Mouse (Mus musculus): Measurements from ENCODE around the gene Agtr1b. TPM values are rescaled to one million over a fixed set of nuclear protein-coding genes. Genes with fewer than 3 reads are reported as not detected.

Gene Agtr1b
- polyA plus RNA-seq, 1 experiment: not detected

DNA sequence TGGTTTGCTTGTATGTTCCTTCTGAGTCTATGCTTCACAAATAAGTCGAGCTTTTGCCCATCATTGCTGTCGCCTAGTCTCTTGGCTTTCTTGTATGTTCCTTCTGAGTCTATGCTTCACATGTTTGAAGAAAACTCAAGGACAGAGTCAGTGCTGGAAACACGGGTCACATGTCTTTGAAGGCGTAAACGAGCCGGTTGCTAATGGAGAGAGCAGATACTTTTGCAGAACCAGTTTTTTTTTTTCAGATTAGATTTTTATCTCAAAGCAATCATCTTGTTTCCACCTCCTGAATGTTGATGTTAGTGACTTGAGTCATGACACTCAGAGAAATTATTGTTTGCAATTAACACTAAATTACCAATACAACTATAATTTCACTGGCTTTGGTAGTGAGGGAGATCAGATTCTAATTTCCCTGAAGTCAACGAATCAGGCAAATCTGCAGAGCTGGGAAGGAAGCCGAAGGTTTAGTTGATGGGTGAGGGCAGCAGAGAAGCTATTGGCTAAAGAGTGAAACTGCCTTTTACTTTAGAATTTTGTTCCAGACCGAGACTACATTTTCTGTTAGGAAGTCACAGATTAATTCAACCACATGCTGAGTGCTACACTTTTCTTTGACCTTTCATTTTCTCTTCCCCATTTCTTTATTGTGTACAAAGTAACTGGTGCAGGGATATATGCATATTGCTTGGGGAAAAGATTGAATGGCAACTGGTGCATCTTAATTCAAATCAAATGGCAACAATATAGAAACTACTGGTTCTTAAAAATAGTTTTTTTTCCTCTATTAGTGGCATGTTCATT is 72.2 kb downstream of the Agtr1b start:
- no peak overlapping the region for H3K4me3 ChIP-seq (replicated peaks)
- no peaks in the 10 kb centered on the region for H3K27me3 ChIP-seq (replicated peaks)
- H3K9me3 ChIP-seq: no peaks in the 10 kb centered on the region
- TF ChIP-seq GATA1 (IDR thresholded peaks at IDR 0.05; ENCODE audit: borderline replicate concordance, low read length): no peak
- TF ChIP-seq FLI1 (IDR thresholded peaks at IDR 0.05; ENCODE audit: low read length): no peak
- H3K4me1 ChIP-seq: peaks cover 7% of the 10 kb centered on the region
- H3K36me3 ChIP-seq (replicated peaks; ENCODE audit: low read length): no peaks in the 10 kb centered on the region

DNA sequence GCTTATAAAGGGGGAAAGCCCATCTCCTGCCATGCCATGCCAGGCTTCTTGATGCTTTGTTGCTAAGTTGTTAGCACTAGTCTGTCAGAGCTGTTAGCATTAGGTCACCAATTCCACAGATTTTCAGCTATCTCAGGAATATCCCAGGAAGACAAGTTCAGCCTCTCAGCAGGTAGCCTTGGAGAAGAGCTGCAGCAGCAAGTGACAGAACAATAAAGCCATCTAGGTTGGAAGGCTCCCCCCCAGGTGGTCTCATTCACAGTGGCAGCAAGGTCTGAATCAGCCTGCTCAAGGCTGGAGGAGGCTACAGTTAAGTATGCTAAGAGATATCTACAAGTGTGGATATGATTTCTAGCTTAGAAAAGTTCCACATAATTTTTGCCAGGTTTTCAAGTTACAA is 75.6 kb downstream of the Agtr1b start:
- Histone ChIP-seq H3K4me3 (replicated peaks) (no peak overlapping the region), H3K4me1 (no peaks in the 10 kb centered on the region; the same call in 1 of the 2 replicates), H3K9me3 (no peaks in the 10 kb centered on the region), H3K36me3 (replicated peaks; ENCODE audit: low read length) (no peaks in the 10 kb centered on the region), H3K27me3 (replicated peaks) (no peaks in the 10 kb centered on the region)
- no peak for TF ChIP-seq FLI1 (IDR thresholded peaks at IDR 0.05; ENCODE audit: low read length)
- TF ChIP-seq GATA1 (IDR thresholded peaks at IDR 0.05; ENCODE audit: borderline replicate concordance, low read length): no peak

DNA sequence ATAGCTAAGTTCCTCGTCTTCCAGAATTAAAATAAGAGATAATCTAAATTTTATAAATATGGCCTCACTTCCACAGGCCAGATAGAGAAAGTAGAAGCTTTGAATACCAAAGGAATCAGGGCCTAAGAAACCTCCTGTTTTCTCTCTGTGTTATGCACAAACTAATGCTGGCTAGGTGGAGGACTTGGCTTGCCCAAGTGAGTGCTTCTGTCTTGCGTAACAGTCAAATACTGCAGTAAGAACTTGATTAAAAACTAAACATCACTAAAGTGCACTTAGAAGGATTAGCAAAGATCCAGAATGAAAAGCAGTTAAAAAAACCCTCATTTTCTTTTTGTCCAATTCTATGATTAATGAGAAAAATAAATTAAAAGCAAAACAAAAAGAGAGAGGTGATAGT is 78.2 kb downstream of the Agtr1b start:
- no peaks in the 10 kb centered on the region for H3K9me3 ChIP-seq
- H3K4me3 ChIP-seq (replicated peaks): no peak overlapping the region
- no peaks in the 10 kb centered on the region for H3K36me3 ChIP-seq (replicated peaks; ENCODE audit: low read length)
- no peaks in the 10 kb centered on the region for H3K4me1 ChIP-seq
- no peaks in the 10 kb centered on the region for H3K27me3 ChIP-seq (replicated peaks)
- no peak for TF ChIP-seq FLI1 (IDR thresholded peaks at IDR 0.05; ENCODE audit: low read length)
- TF ChIP-seq GATA1 (IDR thresholded peaks at IDR 0.05; ENCODE audit: borderline replicate concordance, low read length): no peak

DNA sequence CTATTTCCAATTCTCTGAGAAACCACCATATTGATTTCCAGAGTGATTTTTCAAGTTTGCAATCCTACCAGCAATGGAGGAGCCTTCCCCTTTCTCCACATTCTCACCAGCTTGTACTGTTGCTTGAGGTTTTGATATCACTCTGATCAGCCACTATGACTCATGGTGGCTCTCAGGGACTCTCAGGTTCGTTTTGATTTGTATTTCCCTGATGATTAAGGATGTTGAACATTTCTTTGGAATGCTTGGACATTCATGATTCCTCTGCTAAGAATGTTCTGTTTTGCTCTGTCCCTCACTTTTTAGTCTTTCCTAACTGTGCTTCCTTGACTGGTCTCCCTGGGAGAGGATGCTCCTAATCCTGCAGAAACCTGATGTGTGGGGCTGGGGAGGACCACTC is 85.2 kb downstream of the Agtr1b start:
- Histone ChIP-seq H3K4me1 (no peaks in the 10 kb centered on the region), H3K9me3 (no peaks in the 10 kb centered on the region), H3K4me3 (replicated peaks) (no peak overlapping the region), H3K27me3 (replicated peaks) (no peaks in the 10 kb centered on the region), H3K36me3 (replicated peaks; ENCODE audit: low read length) (no peaks in the 10 kb centered on the region)
- TF ChIP-seq FLI1 (IDR thresholded peaks at IDR 0.05; ENCODE audit: low read length) (no peak), GATA1 (IDR thresholded peaks at IDR 0.05; ENCODE audit: borderline replicate concordance, low read length) (no peak)

DNA sequence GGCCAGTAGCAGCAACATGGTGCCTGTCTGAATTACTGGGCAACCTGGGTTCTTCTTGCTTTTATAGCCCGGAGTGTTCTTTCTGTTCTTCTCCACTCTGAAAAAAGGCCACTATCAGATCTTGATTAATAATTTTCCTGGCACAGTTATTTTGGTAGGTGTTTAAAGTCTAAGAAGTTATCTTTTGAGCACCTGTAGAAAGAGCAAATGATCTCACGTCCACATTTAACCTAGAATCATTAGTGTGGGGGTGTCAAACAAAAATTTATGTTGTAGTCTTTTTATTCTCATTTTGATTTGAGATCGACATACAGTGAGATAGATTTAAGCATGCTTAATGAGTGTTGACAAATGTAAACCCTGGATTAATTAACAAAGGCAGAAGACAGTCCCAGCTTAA is 91.3 kb downstream of the Agtr1b start, which contains the start of gene Cpb1:
TSS of gene Cpb1 (minus strand) at position 101 of the 400 bp plus-strand sequence.
- H3K36me3 ChIP-seq (replicated peaks; ENCODE audit: low read length): no peaks in the 10 kb centered on the region
- TF ChIP-seq GATA1 (IDR thresholded peaks at IDR 0.05; ENCODE audit: borderline replicate concordance, low read length): no peak
- no peak for TF ChIP-seq FLI1 (IDR thresholded peaks at IDR 0.05; ENCODE audit: low read length)
- H3K27me3 ChIP-seq (replicated peaks): no peaks in the 10 kb centered on the region
- no peak within 1 kb of the TSS for H3K4me3 ChIP-seq (replicated peaks)
- H3K4me1 ChIP-seq: no peaks in the 10 kb centered on the region
- no peaks in the 10 kb centered on the region for H3K9me3 ChIP-seq

Other genes with a start within 250 kb of the Agtr1b start
- gene Gyg, start 211.9 kb downstream of the Agtr1b start, polyA plus RNA-seq (2012; ENCODE audit: insufficient read depth, low replicate concordance): 10.6 and 14.8 TPM in 2 replicates
- 5.4 TPM in 1 of 2 replicates, not detected in the other for gene Cpa3, start 125.0 kb downstream of the Agtr1b start, polyA plus RNA-seq (2012; ENCODE audit: insufficient read depth, low replicate concordance)
- gene Cpb1, start 91.4 kb downstream of the Agtr1b start, polyA plus RNA-seq (2012; ENCODE audit: insufficient read depth, low replicate concordance): not detected in 2 replicates